Mouse (Mus musculus) limb, embryonic 14.5 days (tissue): ENCODE data around the gene Irak4. TPM values are rescaled to one million over a fixed set of nuclear protein-coding genes. Genes with fewer than 3 reads are reported as not detected.

ENCODE experiments used
- ATAC-seq: fragments of 200-750 bp; cut with Nextera tagmentation; 2 replicates; pipeline ENCODE4 v1.8.0; 2017; ENCODE audit warnings: low read depth, moderate number of reproducible peaks, moderate TSS enrichment; ENCODE audit not compliant: low FRiP score
- DNase-seq: peaks from one replicate; pipeline ENCODE4 v3.0.0-alpha.2; 2015; ENCODE audit warnings: low spot score
- H3K27ac ChIP-seq: fragments of 300-500 bp; sonication (generic); replicated peaks from 2 replicates; pipeline ENCODE4 v1.5.1; 2014; ENCODE audit warnings: low read depth, mild to moderate bottlenecking, low read length, moderate library complexity, mixed read lengths
- H3K27me3 ChIP-seq: fragments of 300-500 bp; sonication (generic); 2 replicates; pipeline ENCODE4 v1.6.1; 2014; ENCODE audit warnings: low read length, mixed read lengths; ENCODE audit not compliant: control insufficient read depth, insufficient read depth
- H3K36me3 ChIP-seq: fragments of 300-500 bp; sonication (generic); 2 replicates; pipeline ENCODE4 v1.6.1; 2014; ENCODE audit warnings: mild to moderate bottlenecking, low read length, moderate library complexity, mixed read lengths; ENCODE audit not compliant: control insufficient read depth, insufficient read depth
- H3K4me1 ChIP-seq: fragments of 300-500 bp; sonication (generic); 2 replicates; pipeline ENCODE4 v1.6.1; 2014; ENCODE audit warnings: antibody characterized with exemption, low read length, mixed read lengths; ENCODE audit not compliant: control insufficient read depth, insufficient read depth
- H3K4me2 ChIP-seq: fragments of 300-500 bp; sonication (generic); replicated peaks from 2 replicates; pipeline ENCODE4 v1.6.1; 2014; ENCODE audit warnings: low read depth, mild to moderate bottlenecking, low read length, moderate library complexity; ENCODE audit not compliant: severe bottlenecking
- H3K4me3 ChIP-seq: fragments of 300-500 bp; sonication (generic); replicated peaks from 2 replicates; pipeline ENCODE4 v1.5.1; 2014; ENCODE audit warnings: low read length
- H3K9ac ChIP-seq: fragments of 300-500 bp; sonication (generic); 2 replicates; pipeline ENCODE4 v1.6.1; 2014; ENCODE audit warnings: mild to moderate bottlenecking, low read depth, low read length, moderate library complexity; ENCODE audit not compliant: severe bottlenecking
- H3K9me3 ChIP-seq: fragments of 300-500 bp; sonication (generic); 2 replicates; pipeline ENCODE4 v1.6.1; 2016; ENCODE audit warnings: low read length; ENCODE audit not compliant: control insufficient read depth
- POLR2A ChIP-seq: fragments of 200-500 bp; IDR thresholded peaks from 2 replicates; pipeline ENCODE4 v1.8.0; 2012; ENCODE audit warnings: inconsistent platforms, mild to moderate bottlenecking, moderate library complexity, borderline replicate concordance; ENCODE audit not compliant: insufficient read depth, insufficient read length; ENCODE audit errors: extremely low read depth
- WGBS: fragments of 180-500 bp; shearing (Covaris S2); extraction: QIAGEN DNeasy Blood & Tissue Kit; methylation state at CpG from one replicate; pipeline ENCODE4 v1.1.7; 2014; 5-methylcytosine and 5-hydroxymethylcytosine counted together
- polyA plus RNA-seq, 2 experiments: library from polyadenylated mRNA; depleted of rRNA in 1 of 2; stranded (reverse) in 1 of 2; unstranded in 1 of 2; fragments of >200 nt; fragmentation: Nextera tagmentation in 1 of 2; extraction: Ambion mirVana in 1 of 2; gene quantifications; 2 replicates each; pipeline versions ENCODE4 v1.2.1 to v1.2.3; 2012 to 2014

The Irak4 gene
- polyA plus RNA-seq, 2 experiments, result 5.2 to 5.6 TPM

GRCm38 (mm10) chr15:94587826-94588715 lies 44.6 kb downstream of the Irak4 start:
- H3K9ac ChIP-seq, result 0 out of 2 replicates have a peak overlapping the region, but pooled peaks have one; percentile 88
- H3K36me3 ChIP-seq, result peaks cover 29% of the 10 kb centered on the region
- peak overlapping the region; percentile 92 for H3K4me3 ChIP-seq
- no peaks in the 10 kb centered on the region for H3K27me3 ChIP-seq
- ATAC-seq (no peak), DNase-seq (no peak)
- TF ChIP-seq POLR2A, result no peak
- H3K4me1 ChIP-seq, result peaks cover 9% of the 10 kb centered on the region; the same call in 1 of the 2 replicates
- 58% methylated on average over 9 of the region's 9 CpGs for WGBS
- no peaks in the 10 kb centered on the region for H3K9me3 ChIP-seq
- peak overlapping the region; percentile 77 for H3K4me2 ChIP-seq
- no peak overlapping the region for H3K27ac ChIP-seq

DNA sequence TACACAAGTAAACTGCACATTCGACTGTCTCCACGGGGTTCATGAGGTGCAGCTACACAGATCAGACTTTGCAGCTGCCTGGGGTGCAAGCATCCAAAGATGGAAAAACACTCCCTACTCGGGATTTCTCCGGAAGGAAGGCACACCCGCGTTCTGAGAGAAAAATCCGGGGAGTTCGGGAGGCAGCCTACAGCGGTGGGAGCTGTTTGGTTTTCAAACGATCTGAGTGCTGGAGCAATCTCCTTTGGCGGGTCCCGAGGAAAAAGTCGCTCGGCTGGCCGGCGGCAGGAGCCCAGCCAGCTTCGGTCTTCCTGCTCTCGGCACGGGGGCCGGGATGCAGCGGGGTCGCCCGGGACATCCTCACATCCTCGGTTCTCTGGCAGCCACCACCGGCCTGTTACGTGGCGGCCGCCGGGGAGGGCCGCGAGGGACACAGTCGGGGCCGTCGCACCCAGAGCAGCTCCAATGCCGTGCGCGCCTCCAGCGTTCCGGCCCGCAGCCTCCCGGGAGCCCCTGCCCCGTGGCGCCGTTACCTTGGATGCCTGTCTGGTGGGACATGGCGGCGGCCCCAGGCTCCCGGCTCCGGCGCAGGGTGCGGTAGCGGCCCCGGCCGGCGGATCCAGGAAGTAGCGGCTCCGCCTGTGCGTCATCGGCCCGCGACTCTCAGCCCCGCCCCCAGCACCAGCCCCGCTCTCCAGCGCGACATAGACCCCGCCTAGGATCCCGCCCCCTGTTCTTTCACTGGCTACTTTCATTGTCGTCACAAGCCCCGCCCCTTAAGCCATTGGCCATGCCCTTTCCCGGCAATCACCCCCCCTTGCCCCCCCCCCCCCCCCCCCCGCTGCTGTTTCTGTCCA lies 46.0 kb downstream of the Irak4 start, which contains the start of gene Twf1:
TSS of gene Twf1 (minus strand) at position 671 of the 857 bp plus-strand sequence.
- peaks cover 9% of the 10 kb centered on the region; the same call in 1 of the 2 replicates for H3K4me1 ChIP-seq
- under 1% methylated on average over 31 of the region's 70 CpGs for WGBS
- peak within 1 kb of the TSS; percentile 92 for H3K4me3 ChIP-seq
- ATAC-seq (peak; percentile 99), DNase-seq (peak; percentile 98)
- peak within 1 kb of the TSS; percentile 62 for H3K27ac ChIP-seq
- no peaks in the 10 kb centered on the region for H3K9me3 ChIP-seq
- H3K4me2 ChIP-seq, result peak within 1 kb of the TSS; percentile 77
- H3K9ac ChIP-seq, result peak within 1 kb of the TSS; percentile 88
- 0 out of 2 replicates have a peak, but pooled peaks have one; percentile 37 for TF ChIP-seq POLR2A
- H3K36me3 ChIP-seq, result peaks cover 15% of the 10 kb centered on the region
- no peaks in the 10 kb centered on the region for H3K27me3 ChIP-seq

- H3K4me1 ChIP-seq, result peaks cover 9% of the 10 kb centered on the region; the same call in 1 of the 2 replicates
- no peak for TF ChIP-seq POLR2A
- peak overlapping the region; percentile 51 for H3K4me2 ChIP-seq
- H3K36me3 ChIP-seq, result peaks cover 9% of the 10 kb centered on the region
- ATAC-seq (no peak; the same call in 1 of the 2 replicates), DNase-seq (no peak)
- H3K27me3 ChIP-seq, result no peaks in the 10 kb centered on the region
- H3K9ac ChIP-seq, result peak overlapping the region; percentile 34; the same call in 1 of the 2 replicates
- H3K27ac ChIP-seq, result no peak overlapping the region
- H3K9me3 ChIP-seq, result no peaks in the 10 kb centered on the region
- WGBS, result 14% methylated on average over 8 of the region's 8 CpGs
- H3K4me3 ChIP-seq, result peak overlapping the region; percentile 92
Observed at GRCm38 (mm10) chr15:94590083-94590482, 46.6 kb downstream of the Irak4 start.

GRCm38 (mm10) chr15:94591356-94591755 lies 47.9 kb downstream of the Irak4 start:
- H3K4me2 ChIP-seq, result no peak overlapping the region
- H3K9me3 ChIP-seq, result no peaks in the 10 kb centered on the region
- H3K9ac ChIP-seq, result no peak overlapping the region
- H3K27ac ChIP-seq, result no peak overlapping the region
- H3K27me3 ChIP-seq, result no peaks in the 10 kb centered on the region
- H3K4me3 ChIP-seq, result no peak overlapping the region
- peaks cover 9% of the 10 kb centered on the region; the same call in 1 of the 2 replicates for H3K4me1 ChIP-seq
- 0 out of 2 replicates have a peak, but pooled peaks cover under 1% of the 10 kb centered on the region for H3K36me3 ChIP-seq
- no peak for TF ChIP-seq POLR2A
- DNase-seq (peak; percentile 20), ATAC-seq (no peak)
- 51% methylated on average over 4 of the region's 4 CpGs for WGBS

GRCm38 (mm10) chr15:94593586-94593985 lies 50.1 kb downstream of the Irak4 start:
- WGBS, result 63% methylated on average over 1 of the region's 1 CpGs
- H3K4me1 ChIP-seq, result no peaks in the 10 kb centered on the region
- no peak for ATAC-seq

More at GRCm38 (mm10) chr15:94593586-94593985, 50.1 kb downstream of the Irak4 start:
- Histone ChIP-seq H3K27me3 (no peaks in the 10 kb centered on the region), H3K9ac (no peak overlapping the region), H3K9me3 (no peaks in the 10 kb centered on the region), H3K4me2 (no peak overlapping the region), H3K27ac (no peak overlapping the region), H3K4me3 (no peak overlapping the region), H3K36me3 (no peaks in the 10 kb centered on the region)
- no peak for DNase-seq
- no peak for TF ChIP-seq POLR2A
